Mouse (Mus musculus) hindbrain, embryonic 12.5 days (tissue): ENCODE data around the gene Tmem200b. TPM values are rescaled to one million over a fixed set of nuclear protein-coding genes. Genes with fewer than 3 reads are reported as not detected.

Experiments used
- ATAC-seq: fragments of 200-750 bp; cut with Nextera tagmentation; 2 replicates; pipeline ENCODE4 v1.8.0; 2017; ENCODE audit warnings: moderate TSS enrichment; ENCODE audit not compliant: low FRiP score
- H3K27ac ChIP-seq: fragments of 300-500 bp; sonication (generic); 2 replicates; pipeline ENCODE4 v1.5.1; 2016; ENCODE audit warnings: mild to moderate bottlenecking
- H3K27me3 ChIP-seq: fragments of 300-500 bp; sonication (generic); 2 replicates; pipeline ENCODE4 v1.6.1; 2016; ENCODE audit warnings: mild to moderate bottlenecking
- H3K36me3 ChIP-seq: fragments of 300-500 bp; sonication (generic); 2 replicates; pipeline ENCODE4 v1.6.1; 2016; ENCODE audit warnings: mild to moderate bottlenecking
- H3K4me1 ChIP-seq: fragments of 300-500 bp; sonication (generic); 2 replicates; pipeline ENCODE4 v1.6.1; 2016
- H3K4me2 ChIP-seq: fragments of 300-500 bp; sonication (generic); replicated peaks from 2 replicates; pipeline ENCODE4 v1.6.1; 2016; ENCODE audit warnings: mild to moderate bottlenecking
- H3K4me3 ChIP-seq: fragments of 300-500 bp; sonication (generic); 2 replicates; pipeline ENCODE4 v1.5.1; 2016; ENCODE audit warnings: mild to moderate bottlenecking
- H3K9ac ChIP-seq: fragments of 300-500 bp; sonication (generic); 2 replicates; pipeline ENCODE4 v1.6.1; 2016; ENCODE audit warnings: mild to moderate bottlenecking, moderate library complexity
- H3K9me3 ChIP-seq: fragments of 300-500 bp; sonication (generic); replicated peaks from 2 replicates; pipeline ENCODE4 v1.6.1; 2016; ENCODE audit warnings: mild to moderate bottlenecking
- WGBS: fragments of 180-500 bp; shearing (Covaris S2); methylation state at CpG from one replicate; pipeline ENCODE4 v1.1.7; 2016; 5-methylcytosine and 5-hydroxymethylcytosine counted together
- polyA plus RNA-seq: library from polyadenylated mRNA; unstranded; fragments of >200 nt; fragmentation: Nextera tagmentation; extraction: Ambion mirVana; gene quantifications from 2 replicates; pipeline ENCODE4 v1.2.1, GENCODE M21; 2016

Gene Tmem200b
- polyA plus RNA-seq, 1 experiment from 2014 or later: 0.92 TPM

GRCm38 (mm10) chr4:131924096-131924810 is 2.7 kb downstream of the Tmem200b start:
- no peak overlapping the region for H3K27ac ChIP-seq
- peaks cover 73% of the 10 kb centered on the region for H3K27me3 ChIP-seq
- no peak for ATAC-seq
- H3K4me1 ChIP-seq: peaks cover 36% of the 10 kb centered on the region
- peaks cover 46% of the 10 kb centered on the region for H3K36me3 ChIP-seq
- no peak overlapping the region for H3K9ac ChIP-seq
- no peak overlapping the region for H3K4me3 ChIP-seq
- H3K4me2 ChIP-seq: no peak overlapping the region
- H3K9me3 ChIP-seq: no peaks in the 10 kb centered on the region
- WGBS: 76% methylated on average over 6 of the region's 6 CpGs

GRCm38 (mm10) chr4:131929146-131929545 is 7.6 kb downstream of the Tmem200b start:
- H3K36me3 ChIP-seq: peaks cover 85% of the 10 kb centered on the region
- ATAC-seq: no peak
- H3K4me1 ChIP-seq: no peaks in the 10 kb centered on the region
- no peak overlapping the region for H3K4me3 ChIP-seq
- H3K27me3 ChIP-seq: peaks cover 25% of the 10 kb centered on the region
- no peak overlapping the region for H3K9ac ChIP-seq
- WGBS: 91% methylated on average over 6 of the region's 6 CpGs
- no peaks in the 10 kb centered on the region for H3K9me3 ChIP-seq
- no peak overlapping the region for H3K27ac ChIP-seq
- H3K4me2 ChIP-seq: no peak overlapping the region

GRCm38 (mm10) chr4:131939459-131939858 is 17.9 kb downstream of the Tmem200b start:
- H3K4me3 ChIP-seq: no peak overlapping the region
- H3K4me1 ChIP-seq: no peaks in the 10 kb centered on the region
- no peaks in the 10 kb centered on the region for H3K27me3 ChIP-seq
- no peak overlapping the region for H3K9ac ChIP-seq
- ATAC-seq: no peak
- H3K9me3 ChIP-seq: no peaks in the 10 kb centered on the region
- WGBS: 89% methylated on average over 2 of the region's 2 CpGs
- peaks cover 47% of the 10 kb centered on the region for H3K36me3 ChIP-seq
- H3K27ac ChIP-seq: no peak overlapping the region
- H3K4me2 ChIP-seq: no peak overlapping the region

- Histone ChIP-seq H3K4me1 (no peaks in the 10 kb centered on the region), H3K27ac (no peak overlapping the region), H3K4me3 (no peak overlapping the region), H3K4me2 (no peak overlapping the region), H3K9ac (no peak overlapping the region), H3K27me3 (no peaks in the 10 kb centered on the region), H3K9me3 (no peaks in the 10 kb centered on the region), H3K36me3 (peaks cover 33% of the 10 kb centered on the region)
- ATAC-seq: no peak
- WGBS: 95% methylated on average over 4 of the region's 4 CpGs
Measured at GRCm38 (mm10) chr4:131940846-131941245, 19.3 kb downstream of the Tmem200b start.

GRCm38 (mm10) chr4:131947848-131948247 is 26.3 kb downstream of the Tmem200b start:
- Histone ChIP-seq H3K4me2 (no peak overlapping the region), H3K4me1 (peaks cover 11% of the 10 kb centered on the region), H3K9ac (no peak overlapping the region), H3K27me3 (no peaks in the 10 kb centered on the region), H3K27ac (no peak overlapping the region), H3K36me3 (0 out of 2 replicates have a peak, but pooled peaks cover 6% of the 10 kb centered on the region), H3K4me3 (no peak overlapping the region), H3K9me3 (no peaks in the 10 kb centered on the region)
- 91% methylated on average over 11 of the region's 11 CpGs for WGBS
- ATAC-seq: no peak

- Histone ChIP-seq H3K4me3 (no peak overlapping the region), H3K36me3 (peaks cover 18% of the 10 kb centered on the region), H3K9ac (no peak overlapping the region), H3K27me3 (no peaks in the 10 kb centered on the region), H3K27ac (no peak overlapping the region), H3K4me2 (no peak overlapping the region), H3K9me3 (no peaks in the 10 kb centered on the region), H3K4me1 (peaks cover 11% of the 10 kb centered on the region)
- no peak for ATAC-seq
- WGBS: 33% methylated on average over 5 of the region's 5 CpGs
Measured at GRCm38 (mm10) chr4:131949903-131950302, 28.3 kb downstream of the Tmem200b start.

- Histone ChIP-seq H3K36me3 (peaks cover 25% of the 10 kb centered on the region), H3K4me3 (no peak overlapping the region), H3K4me1 (peaks cover 11% of the 10 kb centered on the region), H3K27ac (no peak overlapping the region), H3K27me3 (no peaks in the 10 kb centered on the region), H3K4me2 (no peak overlapping the region), H3K9me3 (no peaks in the 10 kb centered on the region), H3K9ac (no peak overlapping the region)
- WGBS: 39% methylated on average over 8 of the region's 8 CpGs
- ATAC-seq: no peak
Measured at GRCm38 (mm10) chr4:131950657-131951056, 29.1 kb downstream of the Tmem200b start.

- Histone ChIP-seq H3K9ac (no peak overlapping the region), H3K4me3 (no peak overlapping the region), H3K36me3 (peaks cover 49% of the 10 kb centered on the region), H3K27ac (no peak overlapping the region), H3K27me3 (no peaks in the 10 kb centered on the region), H3K4me2 (no peak overlapping the region), H3K9me3 (no peaks in the 10 kb centered on the region), H3K4me1 (no peaks in the 10 kb centered on the region)
- 91% methylated on average over 3 of the region's 3 CpGs for WGBS
- ATAC-seq: no peak
Measured at GRCm38 (mm10) chr4:131957161-131957560, 35.6 kb downstream of the Tmem200b start.

GRCm38 (mm10) chr4:131968873-131969272 is 47.3 kb downstream of the Tmem200b start:
- H3K4me1 ChIP-seq: no peaks in the 10 kb centered on the region
- no peak overlapping the region for H3K27ac ChIP-seq
- no peak overlapping the region for H3K4me2 ChIP-seq
- H3K9me3 ChIP-seq: no peaks in the 10 kb centered on the region
- H3K27me3 ChIP-seq: no peaks in the 10 kb centered on the region
- H3K36me3 ChIP-seq: peaks cover 74% of the 10 kb centered on the region
- H3K9ac ChIP-seq: no peak overlapping the region
- no peak for ATAC-seq
- WGBS: 83% methylated on average over 2 of the region's 2 CpGs
- H3K4me3 ChIP-seq: no peak overlapping the region

GRCm38 (mm10) chr4:131970244-131970853 is 48.8 kb downstream of the Tmem200b start:
- no peaks in the 10 kb centered on the region for H3K4me1 ChIP-seq
- H3K9ac ChIP-seq: no peak overlapping the region
- no peak overlapping the region for H3K27ac ChIP-seq
- 92% methylated on average over 7 of the region's 7 CpGs for WGBS
- ATAC-seq: no peak
- H3K36me3 ChIP-seq: peaks cover 72% of the 10 kb centered on the region
- no peak overlapping the region for H3K4me2 ChIP-seq
- no peak overlapping the region for H3K4me3 ChIP-seq
- H3K9me3 ChIP-seq: no peaks in the 10 kb centered on the region
- no peaks in the 10 kb centered on the region for H3K27me3 ChIP-seq

Other genes with a start within 250 kb of the Tmem200b start
- 22.7 and 30.2 TPM in 2 replicates for gene Ptpru, start 83.5 kb upstream of the Tmem200b start, polyA plus RNA-seq
- gene Mecr, start 78.3 kb upstream of the Tmem200b start, polyA plus RNA-seq: 40.1 and 44.6 TPM in 2 replicates
- gene Srsf4, start 48.2 kb upstream of the Tmem200b start, polyA plus RNA-seq: 139 and 147 TPM in 2 replicates
- 0.09 TPM in 2 replicates for gene Gm10300, start 152.9 kb downstream of the Tmem200b start, polyA plus RNA-seq
- 198 and 210 TPM in 2 replicates for gene Epb41, start 153.6 kb downstream of the Tmem200b start, polyA plus RNA-seq
- gene Oprd1, start 222.7 kb downstream of the Tmem200b start, polyA plus RNA-seq: 0.08 and 0.18 TPM in 2 replicates